Mouse (Mus musculus): ENCODE data around the gene Rxra.

- TF ChIP-seq CTCF (IDR thresholded peaks at IDR 0.05; ENCODE audit: low read depth, low read length) (no peak), POLR2A (IDR thresholded peaks at IDR 0.05; ENCODE audit: extremely low read depth, insufficient read depth, low read length) (no peak)
Measured at GRCm38 (mm10) chr2:27761260-27761995, 85.2 kb downstream of the Rxra start.

Measured in liver, adult 2 months (tissue).